Comparison of ENCODE assay signal across 30 mouse cellular contexts in the genomic region with DNA sequence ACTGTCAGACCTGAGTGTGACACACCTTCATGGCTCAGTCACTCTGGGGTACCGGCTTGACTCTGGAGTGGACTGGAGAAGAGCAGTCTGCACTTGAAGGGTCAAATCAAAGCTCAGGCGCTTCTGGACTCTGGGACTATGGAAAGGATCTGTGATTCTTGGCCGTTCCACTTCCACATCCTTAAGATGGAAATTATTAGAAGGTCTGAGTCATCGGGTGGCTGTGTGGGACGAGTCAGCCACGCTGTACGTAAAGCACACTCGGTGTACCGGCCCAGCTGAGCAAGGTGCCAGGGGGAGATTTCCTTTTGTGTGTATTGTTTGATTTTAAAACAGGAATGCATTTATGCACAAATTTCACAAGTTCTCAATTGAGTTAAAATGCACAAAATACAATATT. TPM values are rescaled to one million over a fixed set of nuclear protein-coding genes. Genes with fewer than 3 reads are reported as not detected.
"Had no signal": no experiment of that assay in that cellular context is flagged by ENCODE, and none has a peak within 500 bp of the region (broad histone marks: within the 10 kb centered on the region; RNA-seq: fewer than 3 reads in every experiment).

No protein-coding gene starts in this region.

- ATAC-seq: forebrain, embryonic 13.5 days; forebrain, embryonic 14.5 days; forebrain, embryonic 15.5 days; forebrain, embryonic 16.5 days had no signal

- H3K27ac ChIP-seq: embryonic facial prominence, embryonic 10.5 days; embryonic facial prominence, embryonic 12.5 days; embryonic facial prominence, embryonic 13.5 days; embryonic facial prominence, embryonic 15.5 days; forebrain, embryonic 10.5 days; forebrain, embryonic 12.5 days; forebrain, embryonic 13.5 days; forebrain, embryonic 15.5 days; gastrocnemius, adult 2 months; heart, adult 2 months had no signal

- H3K36me3 ChIP-seq: embryonic facial prominence, embryonic 10.5 days; embryonic facial prominence, embryonic 12.5 days; embryonic facial prominence, embryonic 13.5 days; embryonic facial prominence, embryonic 15.5 days; forebrain, embryonic 10.5 days; forebrain, embryonic 12.5 days; forebrain, embryonic 15.5 days had no signal

- H3K9me3 ChIP-seq: embryonic facial prominence, embryonic 10.5 days; embryonic facial prominence, embryonic 12.5 days; embryonic facial prominence, embryonic 13.5 days; embryonic facial prominence, embryonic 15.5 days; forebrain, embryonic 10.5 days; forebrain, embryonic 12.5 days; forebrain, embryonic 13.5 days; forebrain, embryonic 15.5 days had no signal

- H3K9ac ChIP-seq: embryonic facial prominence, embryonic 12.5 days; embryonic facial prominence, embryonic 13.5 days; embryonic facial prominence, embryonic 15.5 days; forebrain, embryonic 12.5 days; forebrain, embryonic 13.5 days; forebrain, embryonic 15.5 days had no signal

- H3K4me3 ChIP-seq: embryonic facial prominence, embryonic 10.5 days; embryonic facial prominence, embryonic 12.5 days; embryonic facial prominence, embryonic 13.5 days; embryonic facial prominence, embryonic 15.5 days; erythroblast, embryonic 14.5 days; forebrain, embryonic 10.5 days; forebrain, embryonic 12.5 days; forebrain, embryonic 13.5 days; forebrain, embryonic 15.5 days; gastrocnemius, adult 2 months; heart, adult 2 months had no signal

- DNase-seq: cerebellum, adult 8-10 months; cerebellum, adult 9-10 months; cerebellum, adult 9-11 months; cerebellum, postnatal 10 days; cerebellum, postnatal 14 days; cerebellum, postnatal 25 days; cerebellum, postnatal 36 days; embryo, embryonic 11 days; gastrocnemius, adult 2 months; gastrocnemius, postnatal 10 days; gastrocnemius, postnatal 14 days; gastrocnemius, postnatal 25 days; gastrocnemius, postnatal 36 days; heart, adult 11 months; heart, adult 18-20 months; heart, adult 2 months had no signal

- H3K4me2 ChIP-seq: embryonic facial prominence, embryonic 12.5 days; embryonic facial prominence, embryonic 13.5 days; embryonic facial prominence, embryonic 15.5 days; forebrain, embryonic 12.5 days; forebrain, embryonic 13.5 days; forebrain, embryonic 15.5 days had no signal

RNA-seq across cellular contexts. Expression of a gene that starts 3.6 kb away (rescaled TPM):
- total RNA-seq: gastrocnemius, adult 18-20 months; gastrocnemius, adult 2 months; gastrocnemius, adult 8-10 months; gastrocnemius, postnatal 36 days; granulocyte monocyte progenitor cell, adult 5-6 weeks had no signal
- polyA plus RNA-seq: erythroblast, embryonic 14.5 days had no signal
